Mouse (Mus musculus) retina, adult 2 months (tissue): Measurements from ENCODE around the gene Efna4.
A peak's percentile ranks its signal among the peaks of the same experiment; 100 is the strongest.

Experiments used
- DNase-seq: peaks from one replicate; pipeline ENCODE4 v3.0.0-alpha.2; 2012; ENCODE audit warnings: low read depth, low spot score

Efna4 gene

GRCm38 (mm10) chr3:89308089-89308488, 29.7 kb downstream of the Efna4 start:
- DNase-seq = peak; percentile 41

DNA sequence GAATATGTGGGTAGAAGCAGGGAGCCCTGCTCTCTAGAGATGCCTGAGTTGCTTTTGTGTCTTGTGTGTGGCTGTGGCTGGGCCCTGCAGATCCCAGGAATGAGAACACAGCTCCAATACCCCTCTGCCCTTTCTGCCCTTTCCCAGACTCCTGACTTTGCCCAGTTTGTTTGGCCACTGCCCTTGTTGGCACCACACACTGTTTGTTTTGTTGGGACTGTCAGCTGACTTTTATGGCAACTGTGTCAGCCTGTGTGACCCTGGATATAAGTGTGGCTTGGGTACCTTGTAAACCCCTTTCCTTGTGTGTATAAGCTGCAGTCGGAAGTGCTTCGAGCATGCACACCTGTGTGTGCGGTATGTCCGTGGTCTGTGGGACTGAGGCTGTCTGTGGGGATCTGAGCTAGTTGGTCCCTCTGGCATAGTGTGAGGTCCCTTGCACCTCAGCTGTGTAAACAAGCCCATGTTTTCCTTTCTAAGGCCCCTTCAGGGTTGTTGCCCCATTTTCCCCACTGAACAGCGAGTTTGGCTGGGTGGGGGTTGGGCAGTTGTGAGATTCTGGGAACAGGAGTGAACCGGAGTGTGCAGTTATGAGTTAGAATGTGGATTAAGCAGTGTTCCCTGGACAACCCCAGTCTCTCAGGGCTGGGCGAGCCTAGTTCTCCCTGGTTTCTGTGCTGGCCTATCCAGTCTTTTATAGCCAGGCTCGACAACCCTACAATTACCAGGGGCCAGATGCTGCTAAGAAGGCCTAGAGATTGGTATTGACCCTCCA, 32.1 kb downstream of the Efna4 start:
- no peak for DNase-seq

GRCm38 (mm10) chr3:89305105-89305504, 32.7 kb downstream of the Efna4 start:
- no peak for DNase-seq

DNA sequence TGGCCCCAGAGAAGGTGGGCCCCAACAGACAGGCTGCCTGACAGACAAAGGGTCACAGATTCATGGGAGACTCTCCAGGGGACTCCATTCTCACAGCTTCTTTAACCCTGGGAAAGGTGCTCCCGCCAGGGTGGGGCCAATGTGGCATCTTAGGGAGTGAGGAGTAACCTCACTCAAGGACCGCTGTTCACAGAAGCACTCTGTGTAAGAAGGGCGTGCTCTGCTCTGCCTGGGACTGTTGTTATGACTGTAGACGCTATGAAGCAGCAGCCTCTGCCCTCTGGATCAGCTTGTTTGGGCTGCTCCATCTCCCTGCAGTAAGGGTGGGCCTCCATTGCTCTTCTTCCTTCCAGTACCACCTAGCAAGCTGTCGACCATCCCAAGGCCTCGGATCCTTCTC, 33.4 kb downstream of the Efna4 start:
- no peak for DNase-seq

DNA sequence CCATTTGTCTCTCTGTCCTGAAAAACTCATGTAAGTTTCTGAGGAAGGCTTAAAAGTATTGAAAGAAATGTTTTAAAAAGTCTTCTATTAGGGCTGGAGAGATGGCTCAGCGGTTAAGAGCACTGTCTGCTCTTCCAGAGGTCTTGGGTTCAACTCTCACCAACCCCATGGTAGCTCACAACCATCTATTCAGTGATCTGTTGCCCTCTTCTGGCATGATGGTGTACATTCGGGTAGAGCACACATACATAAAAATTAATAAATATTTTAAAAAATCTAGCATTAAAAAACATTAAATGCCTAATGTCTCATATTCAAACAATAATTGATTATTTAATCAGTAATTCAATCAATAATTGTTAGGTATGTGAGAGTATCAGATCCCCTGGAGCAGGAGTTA, 37.3 kb downstream of the Efna4 start:
- DNase-seq = no peak

DNA sequence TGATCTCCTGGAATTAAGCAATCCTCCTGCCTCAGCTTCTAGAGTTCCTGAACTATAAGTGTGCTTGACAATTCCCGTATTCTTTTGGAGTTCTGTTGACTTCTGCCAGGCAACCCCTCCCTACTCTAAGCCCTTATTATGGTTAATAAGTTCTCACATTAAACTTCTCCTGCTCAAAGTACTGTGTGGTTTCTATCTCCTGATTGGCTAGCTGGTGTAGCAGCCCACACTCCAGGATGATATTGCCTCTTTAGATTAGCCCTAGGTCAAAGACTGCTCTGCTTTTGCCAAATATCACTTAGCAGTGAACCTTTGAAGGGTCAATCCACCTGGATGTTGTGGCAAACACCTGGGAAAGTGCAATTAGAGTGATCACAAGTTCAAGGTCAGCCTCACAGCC, 37.8 kb downstream of the Efna4 start:
- no peak for DNase-seq

GRCm38 (mm10) chr3:89299499-89299898, 38.3 kb downstream of the Efna4 start:
- no peak for DNase-seq

DNA sequence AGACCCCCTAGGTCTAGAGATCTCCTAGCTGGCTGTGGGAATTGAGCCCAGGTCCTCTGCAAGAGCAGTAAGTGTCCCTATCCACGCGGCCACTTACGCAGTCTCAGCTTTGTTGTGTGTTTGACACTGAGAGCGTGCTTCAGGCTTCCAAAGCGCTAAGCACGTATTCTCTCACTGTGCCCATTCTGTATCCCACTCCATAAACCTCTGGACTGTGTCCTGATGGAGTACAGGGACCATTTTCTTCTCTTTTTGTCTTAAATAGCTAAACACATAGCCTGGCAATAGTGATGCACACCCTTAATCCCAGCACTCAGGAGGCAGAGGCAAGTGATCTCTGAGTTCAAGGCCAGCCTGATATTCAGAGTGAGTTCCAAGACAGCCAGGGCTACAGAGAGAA, 38.9 kb downstream of the Efna4 start:
- no peak for DNase-seq

DNA sequence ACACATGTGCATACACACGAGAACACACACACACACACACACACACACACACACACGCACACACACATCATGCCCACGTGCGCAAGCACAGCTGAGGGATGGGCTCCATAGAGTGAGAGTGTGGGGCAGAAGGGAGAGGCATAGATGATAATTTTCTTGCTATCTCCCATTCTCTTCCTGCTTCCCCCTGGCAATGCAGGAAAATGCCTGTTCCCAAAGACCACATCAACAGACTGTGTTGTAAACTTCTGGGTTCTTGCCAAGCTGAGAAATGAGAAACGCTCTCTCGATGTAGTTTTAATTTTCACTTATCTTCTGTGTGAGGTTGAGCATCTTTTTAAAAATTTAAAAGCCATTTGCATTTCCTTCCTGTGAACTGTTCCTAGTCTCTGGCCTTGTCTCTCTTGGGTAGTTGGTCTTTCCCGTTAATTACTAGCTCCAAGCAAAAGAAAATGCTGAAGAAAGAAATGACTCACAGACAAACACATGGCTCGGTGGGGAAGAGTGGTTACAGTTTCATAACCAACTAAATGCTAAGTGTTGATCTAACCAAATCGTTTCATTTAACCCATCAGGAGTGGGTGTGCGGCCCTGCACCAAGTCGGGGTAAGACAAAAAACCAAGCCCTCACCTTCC, 40.9 kb downstream of the Efna4 start:
- DNase-seq = no peak

- DNase-seq = no peak
Measured at GRCm38 (mm10) chr3:89295685-89296230, 42.1 kb downstream of the Efna4 start.

GRCm38 (mm10) chr3:89294195-89294594, 43.6 kb downstream of the Efna4 start:
- DNase-seq = no peak

DNA sequence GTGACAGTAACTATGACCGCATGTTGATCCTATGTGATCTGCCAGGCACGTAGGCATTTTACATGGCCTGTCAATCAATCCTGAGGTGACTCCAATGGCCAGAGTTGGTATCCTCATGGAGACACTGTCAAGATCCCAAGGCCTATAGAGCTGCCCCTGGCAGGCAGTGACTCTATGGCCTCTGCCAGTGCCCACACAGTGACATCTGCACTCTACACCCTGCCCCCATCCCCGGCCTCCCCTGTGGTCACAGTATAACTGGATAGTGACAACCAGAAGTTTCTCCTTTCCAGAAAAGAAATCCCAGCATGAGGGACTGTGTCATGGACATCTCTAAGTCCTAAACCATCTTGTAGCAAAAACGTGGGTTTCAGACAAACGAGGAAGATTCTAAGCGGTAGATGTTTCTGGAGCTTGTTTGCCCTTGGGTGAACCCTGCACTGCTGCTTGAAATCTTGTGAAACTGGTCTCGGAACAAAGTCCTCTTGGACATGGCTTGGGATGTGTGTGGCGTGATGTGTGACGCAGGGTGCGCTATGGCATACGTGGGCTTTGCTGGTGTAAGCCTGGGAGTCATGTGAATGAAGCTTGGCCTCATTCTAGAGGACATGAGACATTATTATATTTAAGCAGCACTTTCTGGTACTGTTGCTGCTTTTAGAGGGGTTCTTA, 44.4 kb downstream of the Efna4 start:
- no peak for DNase-seq

DNA sequence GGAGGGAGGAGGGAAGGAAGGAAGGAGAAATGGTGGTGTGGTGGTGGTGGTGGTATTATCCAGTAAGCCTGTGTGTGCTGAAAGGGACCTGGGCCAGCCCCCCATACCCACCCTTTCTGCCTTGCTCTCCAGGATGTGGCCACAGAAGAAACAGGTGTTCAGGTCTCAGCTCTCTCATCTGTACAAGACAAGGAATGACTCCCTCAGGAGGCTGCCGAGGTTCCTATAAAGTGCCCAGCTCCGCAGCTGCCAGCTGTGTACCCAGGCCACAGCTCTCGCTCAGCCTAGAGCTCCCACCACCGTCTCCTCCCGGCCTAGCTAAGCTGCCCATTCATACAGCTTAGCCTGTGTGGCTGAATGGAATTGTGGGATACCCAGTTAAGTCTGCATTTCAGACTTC, 45.5 kb downstream of the Efna4 start:
- no peak for DNase-seq

DNA sequence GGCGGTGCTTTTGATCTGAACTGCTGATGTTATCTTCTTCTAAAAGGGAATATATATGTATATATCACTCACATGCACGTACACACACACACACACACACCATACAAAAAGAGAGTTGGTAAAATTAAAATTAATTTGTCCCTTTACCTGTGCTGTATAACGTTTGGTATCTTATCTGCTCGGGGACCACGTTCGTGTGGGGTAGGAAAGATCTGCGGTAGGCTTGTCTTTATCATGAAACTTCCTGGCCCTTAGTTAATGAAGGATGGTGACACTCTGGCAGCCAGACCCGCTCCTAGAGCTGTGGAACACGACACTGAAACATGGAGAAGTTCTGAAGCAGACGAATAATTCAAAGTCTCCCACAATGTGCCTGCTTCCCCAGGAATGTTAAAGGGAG, 46.0 kb downstream of the Efna4 start:
- no peak for DNase-seq

DNA sequence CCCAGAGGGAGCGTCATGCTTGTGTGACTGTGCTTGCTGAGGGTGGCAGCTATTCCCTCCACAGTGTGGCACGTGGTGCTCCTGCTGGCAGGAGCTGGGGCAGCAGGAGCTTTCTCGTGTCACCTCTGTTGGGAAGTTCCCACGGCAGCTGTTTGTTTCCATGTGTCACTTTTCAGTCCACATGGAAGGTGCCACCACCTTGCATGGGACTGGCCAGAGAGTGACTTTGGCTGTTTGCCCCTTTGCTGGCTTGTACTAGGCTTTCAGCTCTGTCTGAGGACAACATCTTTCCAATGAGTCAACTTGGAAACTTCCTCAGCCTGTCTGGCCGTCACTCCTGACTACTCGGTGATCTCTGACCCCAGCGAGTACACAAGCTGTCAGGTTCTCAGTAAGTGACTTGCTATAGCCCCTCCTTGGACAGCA, 49.3 kb downstream of the Efna4 start:
- no peak for DNase-seq

- DNase-seq = no peak
Measured at GRCm38 (mm10) chr3:89287286-89287685, 50.5 kb downstream of the Efna4 start.

DNA sequence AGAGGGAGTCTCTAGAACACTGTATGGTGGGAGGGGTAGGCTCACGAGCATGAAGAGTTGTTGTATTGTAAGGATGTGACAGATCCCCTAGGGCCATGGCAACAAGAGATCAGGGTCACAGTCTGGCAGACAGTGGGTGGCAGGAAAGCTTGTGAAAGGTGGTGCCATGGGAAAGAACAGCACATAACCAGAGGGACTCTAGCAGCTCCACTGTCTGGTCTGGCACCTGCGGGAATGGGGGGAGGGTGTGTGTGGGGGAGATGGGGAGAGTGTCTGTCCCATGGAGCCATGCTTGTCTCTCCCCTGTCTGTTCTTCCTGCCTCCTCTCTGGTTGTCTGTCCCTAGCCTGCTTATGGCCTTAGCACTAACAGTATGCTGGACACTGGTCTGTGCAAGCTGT, 52.3 kb downstream of the Efna4 start:
- no peak for DNase-seq

DNA sequence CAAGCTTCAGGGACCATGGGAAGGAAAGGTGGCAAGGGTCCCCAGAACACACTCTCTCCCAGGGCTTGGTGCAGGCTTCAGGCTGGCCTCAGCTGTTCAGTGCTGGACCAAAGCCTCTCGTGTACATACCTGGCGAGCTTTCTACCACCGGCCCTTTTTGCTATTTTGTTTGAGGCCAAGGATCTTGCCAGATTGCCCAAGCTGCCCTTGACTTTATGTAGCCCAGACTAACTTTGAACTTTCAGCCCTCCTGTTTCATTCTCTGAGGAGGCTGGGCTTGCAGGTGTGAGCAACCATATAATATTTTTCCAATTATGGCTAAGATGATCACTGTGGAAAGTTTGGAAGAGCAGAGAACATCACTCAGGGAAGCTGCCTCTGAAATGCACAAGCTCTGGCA, 53.6 kb downstream of the Efna4 start:
- no peak for DNase-seq
